Mouse (Mus musculus): ENCODE results near the gene Vmn2r18. TPM values are rescaled to one million over a fixed set of nuclear protein-coding genes. Genes with fewer than 3 reads are reported as not detected.

The Vmn2r18 gene
- polyA plus RNA-seq, 1 experiment from 2014 or later: 0.13 TPM

Other genes starting within 250 kb of the Vmn2r18 start
- not detected in 2 replicates for gene Gm42906, start 177.9 kb downstream of the Vmn2r18 start, polyA plus RNA-seq (2014; fragmentation: Nextera tagmentation; extraction: Ambion mirVana)
- 92.9 and 104 TPM in 2 replicates for gene Rfc3, start 45.2 kb upstream of the Vmn2r18 start, polyA plus RNA-seq (2014; fragmentation: Nextera tagmentation; extraction: Ambion mirVana)